In genomic region chr6:51698244-51698643, GRCm38 (mm10) we compare ENCODE assay signal across 24 mouse cellular contexts.
DNase-seq lines count a peak whose midpoint lies in the region; ATAC-seq and TF ChIP-seq lines count a peak whose summit lies in the region.
"Had no signal": no experiment of that assay in that cellular context is flagged by ENCODE, and none has a peak within 500 bp of the region (broad histone marks: within the 10 kb centered on the region; RNA-seq: fewer than 3 reads in every experiment).

No protein-coding gene starts in this region.

- WGBS in kidney, adult 2 months = 50% methylated on average over 4 of the region's 4 CpGs
- 29% methylated on average over 4 of the region's 4 CpGs for WGBS in liver, adult 2 months
- WGBS in liver, embryonic 12.5 days (ENCODE audit: insufficient replicate concordance) = 62% methylated on average over 4 of the region's 4 CpGs

- TF ChIP-seq POLR2A in kidney, adult 2 months (IDR thresholded peaks at IDR 0.05; ENCODE audit: low read depth, low read length) = no peak
- TF ChIP-seq POLR2A in liver, adult 2 months (IDR thresholded peaks at IDR 0.05; ENCODE audit: extremely low read depth, insufficient read depth, low read length) = no peak

- no peaks in the 10 kb centered on the region for H3K79me2 ChIP-seq in liver, adult 2 months (ENCODE audit: control insufficient read depth, insufficient read depth, low read length)

- no peak overlapping the region for H3K27ac ChIP-seq in kidney, adult 2 months (ENCODE audit: insufficient read depth, low read depth, low read length)
- no peak overlapping the region for H3K27ac ChIP-seq in liver, adult 2 months (replicated peaks; ENCODE audit: insufficient read depth, low read depth, low read length)
- no peak overlapping the region for H3K27ac ChIP-seq in liver, embryonic 12.5 days
- H3K27ac ChIP-seq: embryonic facial prominence, embryonic 12.5 days; embryonic facial prominence, embryonic 15.5 days; gastrocnemius, adult 2 months; heart, embryonic 15.5 days; hindbrain, embryonic 14.5 days; hindbrain, postnatal 0 days had no signal

- no peak overlapping the region for H3K4me2 ChIP-seq in liver, embryonic 12.5 days
- H3K4me2 ChIP-seq: embryonic facial prominence, embryonic 12.5 days; embryonic facial prominence, embryonic 15.5 days; heart, embryonic 12.5 days; heart, embryonic 15.5 days; hindbrain, embryonic 14.5 days had no signal

- H3K9ac ChIP-seq in liver, adult 2 months (ENCODE audit: low read depth, low read length) = no peak overlapping the region
- no peak overlapping the region for H3K9ac ChIP-seq in liver, embryonic 12.5 days
- H3K9ac ChIP-seq: embryonic facial prominence, embryonic 12.5 days; embryonic facial prominence, embryonic 15.5 days; forebrain, postnatal 0 days; heart, embryonic 12.5 days; heart, embryonic 15.5 days; hindbrain, embryonic 14.5 days had no signal

- H3K9me3 ChIP-seq in liver, embryonic 12.5 days (replicated peaks) = no peaks in the 10 kb centered on the region
- H3K9me3 ChIP-seq: embryonic facial prominence, embryonic 12.5 days; embryonic facial prominence, embryonic 15.5 days; heart, embryonic 12.5 days; heart, embryonic 15.5 days had no signal

- no peak for TF ChIP-seq CTCF in kidney, adult 2 months (conservative IDR thresholded peaks at IDR 0.05; ENCODE audit: insufficient read depth, insufficient read length, low read depth, low read length)
- TF ChIP-seq CTCF in liver, adult 2 months (IDR thresholded peaks at IDR 0.05; ENCODE audit: low read depth, low read length) = no peak

- H3K4me3 ChIP-seq in kidney, adult 2 months (ENCODE audit: insufficient read depth, low read depth, low read length) = no peak overlapping the region
- H3K4me3 ChIP-seq in liver, adult 2 months (ENCODE audit: insufficient read depth, low read depth, low read length) = no peak overlapping the region
- H3K4me3 ChIP-seq in liver, embryonic 12.5 days = no peak overlapping the region
- H3K4me3 ChIP-seq: embryonic facial prominence, embryonic 12.5 days; embryonic facial prominence, embryonic 15.5 days; gastrocnemius, adult 2 months; heart, embryonic 12.5 days; heart, embryonic 15.5 days had no signal

- H3K27me3 ChIP-seq in kidney, adult 2 months (replicated peaks; ENCODE audit: control insufficient read depth, insufficient read depth, low read length) = no peaks in the 10 kb centered on the region
- H3K27me3 ChIP-seq in liver, adult 2 months (ENCODE audit: control insufficient read depth, insufficient read depth, low read length) = no peaks in the 10 kb centered on the region
- no peaks in the 10 kb centered on the region for H3K27me3 ChIP-seq in liver, embryonic 12.5 days (replicated peaks)
- H3K27me3 ChIP-seq: embryonic facial prominence, embryonic 12.5 days; embryonic facial prominence, embryonic 15.5 days; heart, embryonic 12.5 days; heart, embryonic 15.5 days had no signal

- ATAC-seq in liver, embryonic 12.5 days = no peak
- ATAC-seq: activated CD4-positive, CD25-positive, alpha-beta regulatory T cell, adult 4 months; forebrain, embryonic 14.5 days; forebrain, postnatal 0 days; hindbrain, postnatal 0 days had no signal

- H3K36me3 ChIP-seq in kidney, adult 2 months (ENCODE audit: control insufficient read depth, insufficient read depth, low read length) = no peaks in the 10 kb centered on the region
- no peaks in the 10 kb centered on the region for H3K36me3 ChIP-seq in liver, adult 2 months (ENCODE audit: control insufficient read depth, insufficient read depth, low read length)
- no peaks in the 10 kb centered on the region for H3K36me3 ChIP-seq in liver, embryonic 12.5 days
- H3K36me3 ChIP-seq: embryonic facial prominence, embryonic 12.5 days; embryonic facial prominence, embryonic 15.5 days; heart, embryonic 12.5 days; heart, embryonic 15.5 days had no signal

- H3K4me1 ChIP-seq in kidney, adult 2 months (ENCODE audit: control insufficient read depth, insufficient read depth, low read length) = no peaks in the 10 kb centered on the region
- peaks cover 15% of the 10 kb centered on the region for H3K4me1 ChIP-seq in liver, adult 2 months (ENCODE audit: control insufficient read depth, insufficient read depth, low read length)
- no peaks in the 10 kb centered on the region for H3K4me1 ChIP-seq in liver, embryonic 12.5 days
- H3K4me1 ChIP-seq: embryonic facial prominence, embryonic 12.5 days; embryonic facial prominence, embryonic 15.5 days; heart, embryonic 15.5 days had no signal

- DNase-seq in adrenal gland, adult 2 months = peak; percentile 8
- no peak for DNase-seq in adrenal gland, postnatal 14 days
- peak; percentile 56 for DNase-seq in kidney, adult 2 months
- no peak for DNase-seq in kidney, postnatal 14 days
- peak; percentile 74 for DNase-seq in liver, adult 2 months (ENCODE audit: extremely low read depth, low read depth, low spot score)
- DNase-seq: adrenal gland, postnatal 10 days; cerebellum, adult 11 months; cerebellum, adult 2 months; cerebellum, adult 9-11 months; cerebellum, postnatal 25 days; forebrain, postnatal 0 days; gastrocnemius, adult 2 months; gastrocnemius, postnatal 14 days; heart, postnatal 14 days; heart, postnatal 4 days had no signal

Comparison
In these comparisons a context has a peak if more than half of its experiments do, and no peak if none do; other contexts are left out.
1. DNase-seq: peak in adrenal gland, adult 2 months (single experiment), kidney, adult 2 months (single experiment) and liver, adult 2 months (single experiment); none in adrenal gland, postnatal 14 days (single experiment) and kidney, postnatal 14 days (single experiment).